Mouse (Mus musculus) stomach, embryonic 16.5 days (tissue): ENCODE measurements at regions not wholly inside any gene's neighbourhood (a gene's known extent, or its start where the extent isn't known, plus 50 kb on each side); places are given as distances from the start of the nearest gene placed in this dataset.

Experiments
- ATAC-seq: fragments of 200-750 bp; cut with Nextera tagmentation; 2 replicates; pipeline ENCODE4 v1.8.0; 2017; ENCODE audit warnings: moderate number of reproducible peaks, moderate TSS enrichment; ENCODE audit not compliant: insufficient read depth, low FRiP score
- H3K27ac ChIP-seq: fragments of 300-500 bp; sonication (generic); 2 replicates; pipeline ENCODE4 v1.5.1; 2014; ENCODE audit warnings: low read length
- H3K27me3 ChIP-seq: fragments of 300-500 bp; sonication (generic); 2 replicates; pipeline ENCODE4 v1.6.1; 2014; ENCODE audit warnings: low read length, control low read depth, mixed read lengths; ENCODE audit not compliant: control insufficient read depth, insufficient read depth
- H3K36me3 ChIP-seq: fragments of 300-500 bp; sonication (generic); 2 replicates; pipeline ENCODE4 v1.6.1; 2014; ENCODE audit warnings: low read length; ENCODE audit not compliant: control insufficient read depth, insufficient read depth
- H3K4me1 ChIP-seq: fragments of 300-500 bp; sonication (generic); 2 replicates; pipeline ENCODE4 v1.6.1; 2014; ENCODE audit warnings: low read length, control low read depth, mixed read lengths; ENCODE audit not compliant: control insufficient read depth, insufficient read depth
- H3K4me2 ChIP-seq: fragments of 300-500 bp; sonication (generic); 2 replicates; pipeline ENCODE4 v1.6.1; 2014; ENCODE audit warnings: low read depth, low read length, mixed read lengths
- H3K4me3 ChIP-seq: fragments of 300-500 bp; sonication (generic); replicated peaks from 2 replicates; pipeline ENCODE4 v1.5.1; 2014; ENCODE audit warnings: mild to moderate bottlenecking, low read length
- H3K9ac ChIP-seq: fragments of 300-500 bp; sonication (generic); 2 replicates; pipeline ENCODE4 v1.6.1; 2014; ENCODE audit warnings: low read length
- H3K9me3 ChIP-seq: fragments of 300-500 bp; sonication (generic); replicated peaks from 2 replicates; pipeline ENCODE4 v1.6.1; 2016; ENCODE audit warnings: low read length, control low read depth; ENCODE audit not compliant: control insufficient read depth
- WGBS: fragments of 180-500 bp; shearing (Covaris S2); extraction: QIAGEN DNeasy Blood & Tissue Kit; methylation state at CpG from one replicate; pipeline ENCODE4 v1.1.7; 2014; 5-methylcytosine and 5-hydroxymethylcytosine counted together

DNA sequence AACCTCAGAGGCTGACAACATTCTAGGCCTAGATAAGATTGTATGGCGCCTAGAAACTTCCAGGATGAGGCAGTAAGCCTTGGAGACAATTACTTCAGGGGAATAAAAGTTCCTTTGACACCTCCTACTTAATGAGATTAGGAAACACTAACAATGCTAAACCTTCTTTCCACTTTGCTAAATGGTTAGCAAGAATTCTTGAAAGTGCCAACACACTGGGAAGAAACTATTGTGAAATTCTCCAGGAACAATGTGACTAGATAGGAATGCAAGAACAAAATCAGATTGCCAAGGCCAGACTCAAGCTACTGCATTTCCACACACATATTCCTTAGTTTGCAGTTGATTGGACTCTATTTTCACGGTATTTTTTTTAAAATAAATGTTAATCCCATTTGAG is 76.0 kb upstream of the Dpyd start:
- no peak overlapping the region for H3K4me3 ChIP-seq
- ATAC-seq: no peak
- no peak overlapping the region for H3K27ac ChIP-seq
- no peaks in the 10 kb centered on the region for H3K27me3 ChIP-seq
- H3K36me3 ChIP-seq: no peaks in the 10 kb centered on the region
- no peak overlapping the region for H3K4me2 ChIP-seq
- WGBS: 73% methylated on average over 2 of the region's 2 CpGs
- H3K9ac ChIP-seq: no peak overlapping the region
- no peaks in the 10 kb centered on the region for H3K4me1 ChIP-seq
- no peaks in the 10 kb centered on the region for H3K9me3 ChIP-seq

DNA sequence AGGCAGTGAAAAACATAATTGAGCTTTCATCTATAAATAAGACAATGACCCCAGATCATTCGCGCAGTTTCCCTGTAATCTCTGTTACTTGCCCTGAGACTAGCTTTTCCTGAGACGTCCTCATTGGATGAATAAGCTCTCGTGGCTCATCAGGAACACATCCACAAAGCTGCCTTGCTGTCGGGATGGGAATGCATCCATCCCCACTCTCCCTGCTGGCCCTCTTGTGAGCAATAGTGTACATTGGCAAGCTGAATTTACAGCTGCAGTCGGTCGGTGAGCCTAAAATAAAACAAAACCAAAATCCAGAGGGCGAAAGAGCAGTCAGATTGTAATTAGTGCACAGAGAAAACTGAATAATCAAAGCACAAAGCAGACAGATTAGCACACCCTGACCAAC is 74.5 kb upstream of the Dpyd start:
- no peak overlapping the region for H3K9ac ChIP-seq
- H3K36me3 ChIP-seq: no peaks in the 10 kb centered on the region
- no peak overlapping the region for H3K27ac ChIP-seq
- no peak overlapping the region for H3K4me3 ChIP-seq
- H3K4me1 ChIP-seq: no peaks in the 10 kb centered on the region
- no peaks in the 10 kb centered on the region for H3K27me3 ChIP-seq
- no peak for ATAC-seq
- no peak overlapping the region for H3K4me2 ChIP-seq
- H3K9me3 ChIP-seq: no peaks in the 10 kb centered on the region
- WGBS: 60% methylated on average over 8 of the region's 8 CpGs

DNA sequence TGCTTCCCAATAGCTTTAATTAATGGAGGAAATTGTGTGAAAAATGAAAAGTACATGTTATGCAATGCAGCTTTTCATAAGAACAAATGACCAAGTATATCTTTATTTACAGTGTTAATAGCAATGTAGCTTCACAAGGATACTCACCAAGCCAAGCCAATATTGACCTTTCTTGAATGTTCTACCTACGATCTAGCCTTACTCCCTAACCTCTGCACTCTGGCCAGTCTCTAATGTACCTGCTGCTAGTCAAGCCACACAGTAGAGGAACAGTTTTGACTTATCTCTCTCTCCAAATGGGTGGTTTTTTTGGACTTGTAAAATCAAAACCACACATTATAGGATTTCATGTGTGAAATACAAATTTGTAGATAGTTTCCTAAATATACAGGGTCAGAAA is 70.8 kb upstream of the Dpyd start:
- no peaks in the 10 kb centered on the region for H3K36me3 ChIP-seq
- no peaks in the 10 kb centered on the region for H3K4me1 ChIP-seq
- H3K4me2 ChIP-seq: no peak overlapping the region
- no peak overlapping the region for H3K9ac ChIP-seq
- no peaks in the 10 kb centered on the region for H3K9me3 ChIP-seq
- no peak for ATAC-seq
- H3K27me3 ChIP-seq: no peaks in the 10 kb centered on the region
- no peak overlapping the region for H3K4me3 ChIP-seq
- no peak overlapping the region for H3K27ac ChIP-seq
- 95% methylated on average over 1 of the region's 1 CpGs for WGBS

DNA sequence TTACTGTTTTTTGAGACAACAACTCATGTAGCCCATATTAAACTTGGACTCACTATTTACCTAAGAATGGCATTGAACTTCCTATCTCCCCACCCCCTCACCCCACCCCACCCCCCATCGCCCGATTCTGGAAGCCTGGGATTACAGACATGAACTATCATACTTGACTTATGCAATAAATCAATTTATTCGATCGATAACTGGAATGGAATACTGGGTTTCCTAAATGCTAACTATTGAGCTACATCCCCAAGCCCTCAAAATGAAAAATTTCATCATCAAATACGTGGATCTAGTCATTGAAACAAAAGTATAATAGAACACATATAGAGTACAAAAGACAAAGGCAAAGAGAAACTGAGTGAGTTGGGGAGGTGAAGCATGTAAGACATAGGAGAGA is 70.1 kb upstream of the Dpyd start:
- Histone ChIP-seq H3K9ac (no peak overlapping the region), H3K4me2 (no peak overlapping the region), H3K9me3 (no peaks in the 10 kb centered on the region), H3K27ac (no peak overlapping the region), H3K4me3 (no peak overlapping the region), H3K36me3 (no peaks in the 10 kb centered on the region), H3K4me1 (no peaks in the 10 kb centered on the region), H3K27me3 (no peaks in the 10 kb centered on the region)
- ATAC-seq: no peak
- WGBS: 91% methylated on average over 5 of the region's 5 CpGs

DNA sequence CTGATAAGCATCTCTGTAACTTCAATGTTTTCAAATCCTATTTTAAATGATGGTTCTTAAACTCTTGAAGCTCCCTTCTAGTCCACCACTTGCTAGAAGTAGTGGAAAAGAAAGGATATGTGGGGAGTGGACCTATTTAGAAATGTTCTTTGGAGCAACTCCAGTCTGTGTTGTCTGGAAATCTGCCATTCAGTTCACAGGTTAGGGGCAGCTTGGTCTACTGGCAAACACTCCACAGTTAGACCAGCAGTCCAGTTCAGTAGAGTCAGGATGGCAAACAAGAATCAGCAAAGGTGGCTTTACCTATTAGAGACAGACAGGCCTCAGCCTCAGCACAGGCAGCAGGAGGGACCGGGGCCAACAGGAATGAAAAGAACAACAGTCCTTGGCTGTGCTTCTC is 67.3 kb upstream of the Dpyd start:
- Histone ChIP-seq H3K4me1 (no peaks in the 10 kb centered on the region), H3K4me2 (no peak overlapping the region), H3K9ac (no peak overlapping the region), H3K27ac (no peak overlapping the region), H3K4me3 (no peak overlapping the region), H3K27me3 (no peaks in the 10 kb centered on the region), H3K9me3 (no peaks in the 10 kb centered on the region), H3K36me3 (no peaks in the 10 kb centered on the region)
- 90% methylated on average over 1 of the region's 1 CpGs for WGBS
- no peak for ATAC-seq

GRCm38 (mm10) chr3:118500234-118500633 is 61.7 kb upstream of the Dpyd start:
- Histone ChIP-seq H3K36me3 (no peaks in the 10 kb centered on the region), H3K27me3 (no peaks in the 10 kb centered on the region), H3K4me2 (no peak overlapping the region), H3K9me3 (no peaks in the 10 kb centered on the region), H3K4me3 (no peak overlapping the region), H3K9ac (no peak overlapping the region), H3K27ac (no peak overlapping the region), H3K4me1 (no peaks in the 10 kb centered on the region)
- ATAC-seq: no peak
- 31% methylated on average over 4 of the region's 4 CpGs for WGBS

GRCm38 (mm10) chr3:118507582-118508237 is 54.2 kb upstream of the Dpyd start:
- Histone ChIP-seq H3K27me3 (no peaks in the 10 kb centered on the region), H3K36me3 (no peaks in the 10 kb centered on the region), H3K9me3 (no peaks in the 10 kb centered on the region), H3K9ac (no peak overlapping the region), H3K27ac (no peak overlapping the region), H3K4me2 (no peak overlapping the region), H3K4me3 (no peak overlapping the region), H3K4me1 (no peaks in the 10 kb centered on the region)
- no peak for ATAC-seq
- 83% methylated on average over 7 of the region's 7 CpGs for WGBS

DNA sequence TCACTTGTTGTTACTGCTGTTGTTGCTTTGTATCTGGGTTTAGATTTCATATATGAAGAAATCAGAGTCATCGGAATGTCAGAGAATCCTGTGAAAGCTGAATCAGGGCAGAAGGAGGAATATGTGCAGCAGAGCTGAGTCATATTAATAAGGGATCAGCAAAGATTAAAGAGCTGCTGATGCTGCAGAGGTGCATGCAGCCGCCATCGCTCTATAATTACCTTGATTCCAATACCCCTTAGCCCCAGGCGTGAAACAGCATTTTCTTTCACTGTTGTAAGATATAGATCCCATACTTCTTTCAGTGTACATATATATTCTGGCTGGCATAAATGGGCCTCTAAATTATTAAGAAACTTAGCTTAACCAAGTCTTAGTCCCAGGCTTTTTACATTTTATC is 51.1 kb upstream of the Dpyd start:
- no peaks in the 10 kb centered on the region for H3K4me1 ChIP-seq
- no peaks in the 10 kb centered on the region for H3K9me3 ChIP-seq
- 81% methylated on average over 4 of the region's 4 CpGs for WGBS
- no peak overlapping the region for H3K27ac ChIP-seq
- no peak overlapping the region for H3K4me2 ChIP-seq
- no peaks in the 10 kb centered on the region for H3K36me3 ChIP-seq
- ATAC-seq: no peak
- H3K27me3 ChIP-seq: no peaks in the 10 kb centered on the region
- no peak overlapping the region for H3K9ac ChIP-seq
- H3K4me3 ChIP-seq: no peak overlapping the region

GRCm38 (mm10) chr3:118511969-118512368 is 50.0 kb upstream of the Dpyd start:
- Histone ChIP-seq H3K9ac (no peak overlapping the region), H3K27me3 (no peaks in the 10 kb centered on the region), H3K4me3 (no peak overlapping the region), H3K4me1 (no peaks in the 10 kb centered on the region), H3K27ac (no peak overlapping the region), H3K4me2 (no peak overlapping the region), H3K9me3 (no peaks in the 10 kb centered on the region), H3K36me3 (no peaks in the 10 kb centered on the region)
- no peak for ATAC-seq
- 41% methylated on average over 7 of the region's 7 CpGs for WGBS
